Mouse (Mus musculus): ENCODE results near the gene Negr1.

The Negr1 gene

DNA sequence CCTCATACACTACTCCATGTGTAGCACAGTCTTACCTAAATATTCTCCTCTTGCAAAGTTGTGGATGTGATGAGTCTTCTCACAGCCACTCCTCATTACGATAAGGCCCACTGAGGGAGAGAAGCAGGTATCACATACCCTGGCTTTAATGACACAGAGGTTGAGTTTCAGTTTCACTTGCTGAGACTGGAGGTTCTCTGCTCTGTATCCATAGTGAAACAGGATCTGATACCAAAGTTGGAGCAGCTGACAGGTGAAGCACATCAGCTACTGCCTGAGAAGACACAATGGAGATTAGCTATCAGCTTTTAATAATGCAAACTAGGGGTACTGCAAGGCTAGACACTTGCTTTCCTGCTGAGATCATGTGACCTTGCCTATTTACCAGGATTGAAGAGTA lies 137.1 kb downstream of the Negr1 start:
- DNase-seq, result no peak

DNA sequence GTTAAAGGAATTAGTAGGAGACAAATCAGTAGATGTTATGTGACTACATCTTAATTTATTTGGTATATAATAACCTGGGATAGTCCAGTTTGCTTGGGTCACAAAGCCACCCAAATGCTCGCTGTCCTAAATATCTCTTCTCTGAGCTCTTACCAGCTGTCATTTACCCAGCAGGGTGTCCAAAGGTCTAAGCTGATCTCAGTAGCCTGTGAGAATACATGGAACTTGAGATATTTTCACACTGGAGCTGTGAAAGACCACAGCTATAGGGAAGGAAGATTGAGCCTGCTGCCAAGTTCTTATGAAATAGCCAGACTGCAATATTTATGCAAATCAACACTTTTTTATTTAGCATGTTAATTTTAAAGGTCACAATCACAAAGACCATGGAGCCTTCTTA lies 141.6 kb downstream of the Negr1 start:
- no peak for DNase-seq

DNA sequence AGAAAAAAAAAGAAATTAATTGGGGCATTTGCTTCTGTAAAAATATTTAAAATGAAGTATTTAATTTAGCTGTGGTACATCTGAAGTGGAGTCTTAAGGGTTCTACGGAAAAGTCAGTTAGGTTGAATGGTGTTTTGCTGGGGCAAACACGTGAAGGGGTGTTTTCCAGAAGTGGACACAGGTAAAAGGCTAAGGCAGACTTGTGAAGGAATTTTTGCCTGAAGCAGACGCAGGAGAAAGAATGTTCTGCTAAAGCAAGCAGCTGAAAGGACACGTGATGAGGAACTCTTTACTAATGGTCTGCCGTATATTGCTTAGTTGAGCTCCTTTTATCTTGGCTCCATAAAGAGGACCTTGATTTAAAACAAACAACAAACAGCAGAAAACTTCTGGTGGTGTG lies 148.6 kb downstream of the Negr1 start:
- peak; percentile 6 for DNase-seq

DNA sequence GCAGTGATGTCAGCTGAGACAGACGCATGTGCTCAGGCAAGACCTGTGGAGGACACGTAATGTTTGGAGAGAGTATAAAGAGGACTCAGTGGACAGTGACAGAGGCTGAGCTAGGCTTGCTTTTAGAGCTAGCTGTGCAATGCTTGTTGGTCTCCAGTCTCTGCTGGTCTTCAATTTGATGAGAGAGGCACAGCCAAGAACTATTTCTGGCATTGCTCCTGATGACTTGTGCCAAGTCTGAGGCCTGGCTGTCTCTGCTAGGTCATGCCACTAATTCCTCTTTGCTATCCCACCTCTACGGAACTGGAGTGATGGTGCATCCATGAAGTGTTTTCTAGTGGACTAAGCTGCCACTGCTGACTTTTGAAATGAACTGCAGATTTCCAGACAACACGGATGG lies 149.1 kb downstream of the Negr1 start:
- DNase-seq, result no peak

DNA sequence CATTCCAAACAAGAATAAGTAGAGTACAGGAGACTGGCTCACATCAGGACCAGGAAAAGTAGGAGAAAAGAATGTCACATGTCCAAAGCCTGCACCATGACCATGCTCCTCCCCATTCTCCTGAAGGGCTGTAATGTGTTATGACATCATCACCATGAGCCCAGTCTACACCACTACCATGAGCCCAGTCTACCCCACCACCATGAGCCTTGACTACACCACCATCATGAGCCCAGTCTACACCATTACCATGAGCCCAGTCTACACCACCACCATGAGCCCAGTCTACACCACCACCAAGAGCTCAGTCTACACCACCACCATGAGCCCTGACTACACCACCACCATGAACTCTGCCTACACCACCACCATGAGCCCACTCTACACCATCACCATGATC lies 174.7 kb downstream of the Negr1 start:
- no peak for DNase-seq

DNA sequence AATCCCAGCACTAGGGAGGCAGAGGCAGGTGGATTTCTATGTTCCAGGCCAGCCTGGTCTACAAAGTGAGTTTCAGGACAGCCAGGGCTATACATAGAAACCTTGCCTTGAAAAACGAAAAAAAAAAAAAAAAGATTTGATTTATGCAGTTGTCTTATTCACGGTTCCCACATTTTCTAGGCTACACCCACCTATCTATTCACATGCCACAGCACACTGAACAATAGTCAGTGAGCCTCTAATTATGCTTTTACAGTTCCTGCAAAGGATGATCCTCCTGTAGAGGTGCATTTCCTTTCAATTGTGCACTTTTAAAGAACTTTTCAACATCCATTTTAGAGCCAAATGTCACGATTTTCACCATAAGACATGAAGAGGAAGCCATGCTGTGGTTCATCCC lies 177.9 kb downstream of the Negr1 start:
- DNase-seq, result no peak

DNA sequence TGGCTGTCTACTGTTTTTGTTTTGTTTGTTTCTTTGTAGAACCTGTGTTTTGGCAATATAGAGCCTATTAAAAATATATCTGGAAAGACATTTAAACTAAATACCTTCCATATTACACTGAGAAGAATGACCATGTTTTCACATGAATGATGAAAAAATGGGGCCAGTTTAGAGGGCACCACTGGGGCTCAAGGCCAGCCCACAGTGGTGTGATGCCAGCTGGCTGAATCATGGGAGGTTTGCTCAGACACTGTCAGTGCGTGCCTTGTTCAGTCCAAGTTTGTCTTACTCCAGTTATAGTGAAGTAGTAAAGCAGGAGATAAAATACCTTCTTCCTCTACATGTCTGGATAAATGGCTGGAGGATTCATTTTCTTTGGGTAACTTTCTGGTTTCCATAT lies 181.7 kb downstream of the Negr1 start:
- DNase-seq, result no peak

DNA sequence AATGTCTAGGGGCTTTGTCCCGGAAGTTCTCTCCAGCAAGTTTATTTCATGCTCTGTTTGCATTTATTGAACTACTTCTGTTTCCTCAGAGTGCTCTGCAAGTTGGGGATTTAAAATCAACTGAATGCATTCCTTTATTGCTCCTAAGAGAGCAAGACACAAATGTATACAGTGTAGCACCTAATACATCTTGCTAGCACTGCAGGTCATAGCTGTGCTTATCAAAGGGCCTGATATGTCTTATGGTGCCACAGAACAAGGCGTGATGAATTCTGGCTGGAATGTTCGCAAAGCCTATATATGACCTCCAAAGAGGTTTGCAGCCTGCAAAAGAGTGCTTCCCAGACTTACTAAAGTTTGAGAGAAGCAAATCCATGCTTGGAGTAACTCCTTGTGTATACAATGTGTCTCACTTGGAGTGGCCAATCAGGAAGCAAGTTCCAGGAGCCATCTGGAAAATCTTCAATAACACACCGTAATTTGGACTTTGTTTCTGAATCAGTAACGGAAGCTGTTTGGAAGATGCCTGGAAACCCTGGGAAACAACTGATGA lies 183.7 kb downstream of the Negr1 start:
- no peak for DNase-seq

DNA sequence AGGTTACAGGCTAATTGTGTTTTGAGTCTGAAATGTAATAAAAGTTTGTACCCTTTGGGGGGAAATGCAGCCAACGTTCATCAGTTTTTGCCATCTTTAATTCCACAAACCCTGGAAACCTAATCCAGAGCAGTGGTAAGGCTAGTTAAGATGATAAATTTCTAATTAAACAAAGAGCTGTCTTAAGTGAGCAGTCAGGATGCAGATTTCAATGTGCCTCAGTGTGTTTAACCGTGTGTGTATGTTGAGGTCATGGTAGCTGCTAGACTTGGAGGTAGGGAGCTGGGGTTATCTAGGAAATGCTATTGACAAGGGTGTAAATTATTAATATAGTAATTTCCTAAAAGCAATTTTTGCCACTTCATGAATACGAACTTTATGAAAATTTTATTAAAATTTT lies 185.9 kb downstream of the Negr1 start:
- no peak for DNase-seq

DNA sequence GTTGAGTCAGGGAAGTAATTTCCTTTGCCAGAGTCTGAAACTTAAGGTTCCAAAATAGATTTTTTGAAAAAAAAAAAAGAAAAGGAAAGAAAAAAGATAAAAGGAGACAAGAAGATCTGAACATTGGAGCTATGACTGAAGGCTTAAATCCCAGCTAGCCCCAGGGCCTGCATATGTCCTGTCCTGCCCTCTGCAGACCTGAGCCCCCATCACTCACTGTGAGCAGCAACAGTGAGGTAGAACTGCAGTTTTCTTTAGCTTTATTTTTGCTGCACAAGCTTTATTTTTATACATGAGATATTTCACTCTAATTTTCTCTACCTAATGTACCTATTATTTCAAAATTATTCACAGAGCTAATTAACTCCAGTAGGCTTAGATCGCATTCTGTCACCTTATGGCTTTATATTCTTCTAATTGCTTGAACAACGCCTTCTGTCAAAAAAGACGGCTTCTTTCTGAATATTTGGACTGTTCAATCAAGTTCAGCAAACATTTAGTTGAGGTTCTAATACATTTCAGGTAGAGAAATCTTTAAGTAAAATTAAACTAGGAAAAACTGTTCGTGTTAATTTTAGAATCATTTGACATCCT lies 192.3 kb downstream of the Negr1 start:
- no peak for DNase-seq

DNA sequence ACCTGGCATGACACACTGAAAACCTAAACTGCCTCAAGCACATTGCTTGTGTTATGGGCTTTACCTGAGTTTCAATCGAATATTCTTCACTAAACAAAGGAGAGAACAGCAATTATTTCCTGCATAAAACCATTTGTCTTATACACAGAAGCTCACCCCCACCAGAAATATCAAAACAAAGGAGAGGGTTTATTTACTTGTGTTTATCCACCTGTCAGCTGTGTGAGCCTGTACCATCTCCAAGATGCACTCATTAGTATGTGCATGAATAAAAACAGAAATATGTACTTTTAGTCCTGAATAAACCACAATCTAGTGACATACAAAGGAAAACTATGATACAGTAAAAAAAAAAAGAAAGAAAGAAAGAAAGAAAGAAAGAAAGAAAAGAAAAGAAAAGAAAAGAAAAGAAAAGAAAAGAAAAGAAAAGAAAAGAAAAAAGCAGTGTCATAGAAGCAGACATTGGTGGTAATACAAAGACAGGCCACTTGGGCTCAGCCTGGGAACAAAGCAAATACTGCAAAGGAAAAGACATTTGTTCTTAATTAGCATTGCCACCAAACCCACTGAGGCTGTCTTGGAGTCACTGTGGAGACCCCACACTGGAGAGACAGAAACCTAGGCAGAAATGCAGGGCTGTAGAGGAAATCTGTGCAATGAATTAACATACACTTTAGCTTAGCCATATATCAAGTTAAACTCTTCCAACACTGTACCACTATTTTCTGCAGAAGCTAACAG lies 193.4 kb downstream of the Negr1 start:
- DNase-seq, result no peak

DNA sequence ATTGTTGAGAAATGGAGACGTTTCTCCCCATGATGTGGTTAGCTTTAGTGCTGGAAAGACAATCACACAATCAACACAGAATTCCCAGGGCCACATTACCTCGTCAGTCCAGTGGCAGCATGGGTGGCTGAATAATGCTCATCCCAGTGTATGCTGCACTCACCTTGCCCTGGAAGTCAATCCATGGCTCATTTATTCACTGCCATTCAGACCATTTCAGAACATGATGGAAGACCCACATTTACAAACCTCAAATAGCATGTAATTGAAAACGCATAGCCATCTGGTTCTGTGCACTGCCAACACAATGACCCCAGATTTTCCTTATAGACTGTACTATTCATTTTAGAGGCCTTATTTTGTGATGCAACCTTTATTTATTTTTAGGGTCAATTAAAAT lies 203.4 kb downstream of the Negr1 start:
- no peak for DNase-seq

DNA sequence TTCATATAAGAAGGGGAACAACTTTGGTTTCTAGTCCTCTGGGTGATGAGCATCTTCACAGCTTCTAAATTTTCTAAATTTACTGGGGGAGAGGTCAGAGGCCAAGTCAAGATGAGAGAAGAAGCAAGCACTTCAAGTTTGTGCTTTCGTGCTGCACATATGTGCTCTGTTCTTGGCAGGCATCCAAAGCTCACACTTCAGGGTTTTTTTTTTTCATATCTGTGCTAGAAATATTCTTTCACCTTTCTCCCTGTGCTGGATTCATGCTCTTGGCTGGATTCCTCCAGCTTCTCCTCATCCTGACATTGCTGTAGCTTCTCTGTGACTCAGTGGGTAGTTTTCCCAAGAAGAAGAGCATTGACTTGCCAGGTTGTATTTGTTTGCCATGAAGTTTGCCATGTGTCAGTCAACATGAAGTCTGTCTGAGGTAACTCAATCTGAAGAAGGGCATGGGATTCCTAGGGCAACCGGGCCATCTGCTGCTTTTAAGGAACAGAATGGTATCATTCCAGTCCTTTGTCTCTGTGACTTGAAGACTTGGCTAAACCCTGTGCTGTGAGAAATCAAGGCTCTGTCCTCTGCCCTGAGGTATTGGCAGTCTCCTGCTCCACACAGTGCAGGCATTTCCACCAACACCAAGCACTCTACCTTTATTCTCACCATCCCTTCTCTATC lies 204.7 kb downstream of the Negr1 start:
- DNase-seq, result no peak

DNA sequence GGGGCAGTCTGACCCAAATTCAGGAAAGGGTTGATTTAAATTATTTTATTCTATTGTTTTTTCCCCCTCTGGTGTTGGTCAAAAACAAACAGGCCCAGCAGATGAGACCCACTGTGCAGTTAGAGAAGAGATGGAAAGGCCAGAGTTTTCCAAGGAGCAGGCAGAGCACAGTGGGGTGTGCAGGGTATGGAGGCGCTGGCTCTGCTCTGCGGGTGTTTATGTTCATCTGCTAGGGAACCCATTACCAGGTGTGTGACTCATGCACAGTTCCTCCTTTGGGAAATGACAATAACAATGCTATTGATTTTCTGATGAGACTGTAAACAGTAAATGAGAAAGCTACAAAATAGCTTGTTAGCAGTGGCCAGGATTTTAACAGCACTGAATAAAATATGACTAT lies 210.0 kb downstream of the Negr1 start:
- no peak for DNase-seq

DNA sequence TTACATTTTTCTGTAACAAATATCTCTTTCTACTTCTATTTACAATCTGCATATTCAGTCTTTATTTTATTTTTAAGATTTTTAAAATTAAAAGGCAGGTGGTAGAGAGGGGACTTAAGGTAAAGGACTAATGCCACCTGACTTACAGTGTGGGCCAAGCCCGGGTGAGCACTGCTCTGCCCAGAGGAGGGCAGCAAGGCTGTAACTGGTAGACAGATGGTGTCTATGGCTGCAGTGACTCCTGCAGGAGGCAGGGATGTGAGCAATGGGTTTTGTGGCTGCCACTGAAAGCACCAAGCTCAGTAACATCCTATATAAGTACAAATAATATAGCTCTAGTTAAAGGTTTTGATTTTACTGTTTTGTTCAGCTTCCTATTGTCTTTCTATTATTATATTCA lies 210.5 kb downstream of the Negr1 start:
- DNase-seq, result no peak

DNA sequence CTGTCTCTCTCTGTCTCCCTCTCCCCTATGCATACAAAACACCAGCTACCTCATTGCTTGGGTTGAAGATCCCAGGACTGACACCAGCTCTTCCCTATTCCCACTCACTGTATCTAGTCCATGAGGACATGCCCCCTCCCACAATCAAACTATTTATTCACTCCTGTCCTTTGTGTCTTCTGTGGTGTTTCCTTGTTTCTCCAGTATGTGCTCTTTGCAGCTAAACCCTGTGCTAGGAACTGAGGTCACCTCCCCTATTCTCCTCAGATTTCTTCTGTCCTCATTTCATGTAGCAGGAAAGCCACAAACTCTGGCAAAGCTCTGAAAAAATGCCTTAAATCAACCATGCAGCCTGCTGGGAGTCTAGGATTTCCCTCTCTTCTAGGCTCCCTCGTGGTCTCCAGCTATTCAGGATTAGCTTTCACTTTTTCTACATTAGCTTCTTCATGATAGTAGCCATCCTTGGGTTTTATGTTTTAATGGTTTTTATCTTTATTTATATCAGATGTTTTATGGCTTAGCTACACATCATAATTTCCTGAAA lies 222.8 kb downstream of the Negr1 start:
- DNase-seq, result no peak

DNA sequence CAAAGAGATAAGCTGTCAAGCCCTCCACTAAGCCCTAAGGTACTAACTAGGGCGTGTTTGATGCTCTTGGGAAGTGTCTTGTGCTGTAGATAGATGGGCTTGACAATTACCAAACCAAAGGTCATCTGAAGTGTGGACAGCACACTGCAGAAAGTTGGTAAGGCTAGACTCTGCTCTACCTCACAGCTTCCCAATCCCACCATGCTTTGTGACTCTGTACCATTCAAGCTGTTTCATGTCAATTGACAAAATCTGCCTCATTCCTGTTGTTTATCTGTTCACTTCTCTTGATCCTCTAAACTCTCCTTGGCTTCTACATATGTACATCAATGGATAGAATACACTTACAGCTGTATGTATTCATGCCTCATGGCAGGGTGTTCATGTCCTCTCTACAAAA lies 224.8 kb downstream of the Negr1 start:
- no peak for DNase-seq

DNA sequence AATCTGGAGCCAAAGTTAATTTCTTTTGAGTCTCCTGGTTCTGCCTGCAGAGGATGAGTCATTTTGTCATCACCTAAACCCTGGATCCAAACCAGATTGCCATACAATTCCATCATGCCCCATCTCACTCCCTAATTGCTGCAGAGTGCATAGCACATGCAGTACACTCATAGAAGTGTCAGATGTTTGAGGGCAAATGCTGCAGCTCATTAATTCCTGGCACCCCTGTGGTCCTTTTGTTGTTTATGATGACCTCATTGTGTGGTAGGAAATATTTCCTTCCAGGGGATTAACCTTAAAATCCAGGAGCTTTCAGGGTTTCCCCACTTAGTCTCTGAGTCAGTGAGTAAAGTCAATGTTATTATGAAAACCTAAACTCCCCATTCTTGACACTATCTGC lies 229.6 kb downstream of the Negr1 start:
- DNase-seq, result no peak

DNA sequence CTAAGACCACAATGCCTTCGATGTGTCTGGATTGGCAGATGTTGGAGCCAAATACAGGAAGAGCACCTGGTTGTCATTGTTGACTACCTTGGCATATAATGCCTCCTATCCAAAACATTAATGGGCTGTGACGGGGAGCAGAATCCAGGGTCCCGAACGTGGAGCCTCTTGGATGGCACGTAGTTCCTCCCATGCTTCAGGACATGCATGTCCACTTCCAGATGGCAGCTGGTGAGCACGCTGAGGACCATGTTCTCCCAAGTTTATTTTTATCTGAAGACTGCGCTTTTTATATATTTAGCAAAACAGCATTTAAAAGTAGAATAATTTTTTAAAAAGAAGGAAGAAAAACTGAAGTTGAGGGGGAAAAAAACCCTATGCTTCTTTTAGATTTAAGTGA lies 231.1 kb downstream of the Negr1 start:
- DNase-seq, result no peak

DNA sequence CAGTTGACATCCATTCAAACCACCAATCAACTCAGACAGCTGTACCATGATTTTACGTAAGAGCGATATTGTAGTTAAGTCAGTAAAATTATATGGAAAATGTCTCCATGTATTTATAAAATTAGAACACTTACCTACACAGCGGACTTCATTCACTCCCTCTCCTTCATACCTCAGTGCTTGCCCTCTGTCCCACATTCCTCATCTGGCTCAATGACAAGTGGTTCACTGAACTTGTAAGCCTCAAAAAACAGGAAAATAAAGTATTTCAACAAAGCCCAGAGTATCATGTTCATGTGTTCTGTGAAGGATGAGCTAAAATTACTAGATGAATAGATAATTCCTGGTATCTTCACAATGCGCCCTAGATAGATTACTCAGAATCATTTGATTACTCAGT lies 232.5 kb downstream of the Negr1 start:
- peak; percentile 18 for DNase-seq

DNA sequence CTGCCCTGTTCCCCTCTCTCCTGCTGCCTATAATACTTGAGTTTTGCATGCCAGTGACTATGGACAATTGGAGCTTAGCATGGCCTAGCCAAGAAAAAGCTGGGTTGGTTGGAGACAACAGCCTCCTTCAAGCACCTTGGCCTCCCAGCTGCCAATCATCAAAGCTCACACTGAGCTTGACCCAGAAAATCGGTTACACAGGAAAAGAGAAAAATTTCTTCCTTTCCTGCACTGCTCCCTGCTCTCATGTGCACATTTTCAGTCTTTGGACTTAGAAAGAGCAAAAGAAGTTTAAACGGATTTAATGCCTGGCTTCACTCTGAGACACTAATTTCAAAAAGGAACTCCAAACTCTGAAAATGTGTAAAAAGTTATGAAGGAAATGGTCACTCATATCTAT lies 233.0 kb downstream of the Negr1 start:
- peak; percentile 7 for DNase-seq

DNA sequence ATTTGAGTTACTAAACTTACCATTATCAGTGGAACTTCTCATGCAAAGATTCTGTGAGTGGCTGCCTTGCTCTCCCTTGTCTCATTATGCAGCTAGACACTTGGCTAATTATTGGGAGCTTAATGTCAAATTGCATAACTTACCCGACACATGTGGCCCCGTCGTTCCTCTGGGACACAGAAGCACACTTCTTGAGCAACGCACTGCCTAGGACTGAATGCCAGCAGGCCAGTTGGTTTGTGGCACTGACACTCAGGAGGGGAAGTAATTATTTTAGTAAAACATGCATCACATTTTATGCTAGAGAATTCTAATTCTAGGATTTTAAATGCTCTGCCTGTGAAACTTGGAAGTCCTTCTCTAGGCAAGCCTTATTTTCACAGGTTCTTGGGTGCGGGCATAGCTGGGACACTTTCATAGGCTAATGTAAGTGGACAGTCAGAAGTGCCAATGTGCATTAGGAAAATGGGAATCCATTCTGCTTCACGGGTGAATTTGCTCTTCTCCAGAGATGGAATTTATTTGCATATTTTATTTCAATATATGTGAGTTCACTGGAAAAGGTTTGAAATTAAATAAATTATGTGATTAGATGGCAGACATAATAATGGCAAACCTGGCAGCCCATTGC lies 234.6 kb downstream of the Negr1 start:
- DNase-seq, result no peak

DNA sequence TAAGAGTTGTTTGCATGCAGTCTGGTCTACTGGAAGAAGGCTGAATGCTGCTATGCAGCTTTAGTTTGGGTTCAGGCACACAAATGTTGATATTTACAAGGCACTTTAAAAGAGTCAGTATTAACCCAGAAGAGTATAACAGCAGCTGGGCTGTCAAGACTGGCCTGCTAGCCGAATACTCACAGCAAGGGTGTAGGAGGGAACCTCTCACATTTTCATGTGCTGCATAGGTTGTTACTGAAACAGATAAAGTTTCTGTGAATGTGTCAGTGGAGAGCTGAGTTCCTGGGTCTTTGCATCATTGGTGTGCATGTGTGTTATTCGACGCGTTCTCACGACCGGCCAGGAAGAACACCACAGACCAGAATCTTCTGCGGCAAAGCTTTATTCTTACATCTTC lies 237.6 kb downstream of the Negr1 start:
- no peak for DNase-seq

DNA sequence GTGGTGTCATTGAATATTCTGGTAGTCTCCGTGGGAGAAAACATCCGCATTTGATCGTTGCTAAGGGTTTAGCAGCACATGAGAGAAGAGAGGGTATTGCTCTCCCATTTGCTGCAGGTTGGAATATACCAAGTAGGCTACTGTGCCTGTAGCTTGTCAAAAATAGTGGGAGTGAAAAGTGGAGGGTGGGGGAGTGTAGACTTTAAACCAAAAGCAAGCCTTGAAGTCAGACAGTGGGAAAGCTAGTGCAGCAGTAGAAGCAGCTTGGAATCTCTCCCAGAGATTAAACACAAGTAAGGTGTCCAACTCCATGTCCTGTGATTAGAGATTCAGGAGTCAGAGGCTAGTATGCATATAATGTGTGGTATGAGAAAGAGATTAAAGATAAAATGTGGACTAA lies 248.2 kb downstream of the Negr1 start:
- DNase-seq, result no peak

Measured in kidney, adult 11 months (tissue).